Comparison of ENCODE assay signal across 8 mouse cellular contexts in genomic region chr9:22157516-22158265, GRCm38 (mm10). TPM values are rescaled to one million over a fixed set of nuclear protein-coding genes. Genes with fewer than 3 reads are reported as not detected.
A peak's percentile ranks its signal among the peaks of the same experiment; 100 is the strongest.
DNase-seq lines count a peak whose midpoint lies in the region; ATAC-seq and TF ChIP-seq lines count a peak whose summit lies in the region.

No protein-coding gene starts in this region.

- H3K27me3 ChIP-seq in forebrain, embryonic 10.5 days (ENCODE audit: poor library complexity, severe bottlenecking), result peaks cover 18% of the 10 kb centered on the region
- H3K27me3 ChIP-seq in liver, embryonic 11.5 days (replicated peaks; ENCODE audit: control insufficient read depth, insufficient read depth, low read length), result no peaks in the 10 kb centered on the region; the same call in 1 of the 2 replicates
- H3K27me3 ChIP-seq in stomach, postnatal 0 days (ENCODE audit: control insufficient read depth, insufficient read depth, low read length), result no peaks in the 10 kb centered on the region

- H3K36me3 ChIP-seq in forebrain, embryonic 10.5 days (replicated peaks), result peaks cover 11% of the 10 kb centered on the region
- no peaks in the 10 kb centered on the region for H3K36me3 ChIP-seq in liver, embryonic 11.5 days (ENCODE audit: control insufficient read depth, insufficient read depth, low read length)
- H3K36me3 ChIP-seq in stomach, postnatal 0 days (ENCODE audit: control insufficient read depth, insufficient read depth, low read length), result no peaks in the 10 kb centered on the region

- intact Hi-C loops in left cerebral cortex, adult 2 months (cut with DNase I), result loop anchor here (2.0 to 10.0 kb wide), 3 partner anchors 67 to 553 kb away; partner anchors contain the start of gene Zfp809
- intact Hi-C loops in left cerebral cortex, postnatal 4 days (cut with DNase I), result no loop called here

- no peak for TF ChIP-seq POLR2A in brain, embryonic 14.5 days (IDR thresholded peaks at IDR 0.05; ENCODE audit: borderline replicate concordance, extremely low read depth, insufficient read depth, insufficient read length, poor library complexity, severe bottlenecking)

- H3K9me3 ChIP-seq in forebrain, embryonic 10.5 days, result no peaks in the 10 kb centered on the region
- H3K9me3 ChIP-seq in liver, embryonic 11.5 days (ENCODE audit: control insufficient read depth, low read length), result peaks cover 2% of the 10 kb centered on the region; the same call in 1 of the 2 replicates
- no peaks in the 10 kb centered on the region for H3K9me3 ChIP-seq in stomach, postnatal 0 days (ENCODE audit: control insufficient read depth, low read length)

- 72% methylated on average over 34 of the region's 34 CpGs for WGBS in forebrain, embryonic 10.5 days
- WGBS in liver, embryonic 11.5 days, result 55% methylated on average over 34 of the region's 34 CpGs
- WGBS in stomach, postnatal 0 days, result 68% methylated on average over 34 of the region's 34 CpGs

- no peak for TF ChIP-seq EP300 in stomach, postnatal 0 days (optimal IDR thresholded peaks at IDR 0.05)

- peak overlapping the region; percentile 78 for H3K4me3 ChIP-seq in left cerebral cortex, adult 2 months
- H3K4me3 ChIP-seq in forebrain, embryonic 10.5 days, result peak overlapping the region; percentile 76
- peak overlapping the region; percentile 70 for H3K4me3 ChIP-seq in liver, embryonic 11.5 days (ENCODE audit: low read depth, low read length)
- peak overlapping the region; percentile 65 for H3K4me3 ChIP-seq in stomach, postnatal 0 days (ENCODE audit: low read depth, low read length)

- H3K4me1 ChIP-seq in forebrain, embryonic 10.5 days, result peaks cover 22% of the 10 kb centered on the region
- peaks cover 13% of the 10 kb centered on the region for H3K4me1 ChIP-seq in liver, embryonic 11.5 days (replicated peaks; ENCODE audit: control insufficient read depth, insufficient read depth, low read length)
- H3K4me1 ChIP-seq in stomach, postnatal 0 days (replicated peaks; ENCODE audit: control insufficient read depth, insufficient read depth), result 0 out of 2 replicates have a peak, but pooled peaks cover 5% of the 10 kb centered on the region

- peak overlapping the region; percentile 95 for H3K27ac ChIP-seq in left cerebral cortex, adult 2 months
- H3K27ac ChIP-seq in forebrain, embryonic 10.5 days, result peak overlapping the region; percentile 92
- no peak overlapping the region for H3K27ac ChIP-seq in liver, embryonic 11.5 days (ENCODE audit: low read depth, low read length)
- peak overlapping the region; percentile 93; the same call in 1 of the 2 replicates for H3K27ac ChIP-seq in stomach, postnatal 0 days (replicated peaks)

- peak overlapping the region; percentile 93 for H3K4me2 ChIP-seq in liver, embryonic 11.5 days
- H3K4me2 ChIP-seq in stomach, postnatal 0 days (replicated peaks; ENCODE audit: low read depth), result peak overlapping the region; percentile 72

- ATAC-seq in liver, embryonic 11.5 days (replicated peaks; ENCODE audit: low FRiP score), result no peak
- ATAC-seq in stomach, postnatal 0 days (ENCODE audit: low FRiP score, low TSS enrichment), result no peak
- no peak for ATAC-seq in megakaryocyte-erythroid progenitor cell, adult 5-6 weeks (replicated peaks; ENCODE audit: low FRiP score, low TSS enrichment, poor library complexity, severe bottlenecking)

- no peak for DNase-seq in left cerebral cortex, adult 2 months (ENCODE audit: extremely low spot score in 1 of 2, low spot score in 2 of 2)
- no peak for DNase-seq in left cerebral cortex, postnatal 4 days
- peak; percentile 11 for DNase-seq in brain, embryonic 14.5 days (ENCODE audit: low read depth)
- no peak for DNase-seq in forebrain, embryonic 10.5 days (ENCODE audit: extremely low spot score, low spot score)
- DNase-seq in liver, embryonic 11.5 days (ENCODE audit: low spot score), result no peak
- no peak for DNase-seq in stomach, postnatal 0 days (ENCODE audit: low spot score)
- no peak for DNase-seq in yolk sac, embryonic 10.5 days (ENCODE audit: low spot score)

- TF ChIP-seq CTCF in left cerebral cortex, adult 2 months (IDR thresholded peaks at IDR 0.05), result no peak
- TF ChIP-seq CTCF in brain, embryonic 14.5 days (IDR thresholded peaks at IDR 0.05; ENCODE audit: borderline replicate concordance, extremely low read depth, insufficient read depth, insufficient read length), result no peak
- TF ChIP-seq CTCF in stomach, postnatal 0 days (IDR thresholded peaks at IDR 0.05; ENCODE audit: low read depth), result no peak

- peak overlapping the region; percentile 84 for H3K9ac ChIP-seq in liver, embryonic 11.5 days (ENCODE audit: low read depth, low read length)
- H3K9ac ChIP-seq in stomach, postnatal 0 days (ENCODE audit: low read length), result peak overlapping the region; percentile 93

RNA-seq across cellular contexts. Expression of gene Pigyl, which starts 1.0 kb away (rescaled TPM):
- 10 to 100 TPM; 40.1 to 43.4 TPM for total RNA-seq in left cerebral cortex, adult 2 months (2021)
- 10 to 100 TPM; 37.4 to 38.1 TPM for total RNA-seq in left cerebral cortex, postnatal 4 days (2021)
- 62.4 and 82.8 TPM in 2 replicates for polyA plus RNA-seq in brain, embryonic 14.5 days (2012; rRNA removed)
- polyA plus RNA-seq in forebrain, embryonic 10.5 days (2016; fragmentation: Nextera tagmentation; extraction: Ambion mirVana), result 53.3 and 56.9 TPM in 2 replicates
- 66.6 and 67.9 TPM in 2 replicates for polyA plus RNA-seq in liver, embryonic 11.5 days (2014; fragmentation: Nextera tagmentation; extraction: Ambion mirVana)
- polyA plus RNA-seq in stomach, postnatal 0 days (2015; fragmentation: Nextera tagmentation; extraction: Ambion mirVana), result 99.2 and 106 TPM in 2 replicates
- 31.2 and 49.5 TPM in 2 replicates for total RNA-seq in megakaryocyte-erythroid progenitor cell, adult 5-6 weeks (2014; fragmentation: Nextera tagmentation)
- total RNA-seq in megakaryocyte-erythroid progenitor cell, adult 5-6 weeks (2017), result 22.3 and 42.3 TPM in 2 replicates

RNA-seq across cellular contexts. Expression of gene Acp5, which starts 22.2 kb away (rescaled TPM):
- under 1 TPM in 1 of 2 experiments, not detected in 1; 0.51 TPM for total RNA-seq in left cerebral cortex, adult 2 months (2021)
- total RNA-seq in left cerebral cortex, postnatal 4 days (2021), result under 1 TPM; 0.26 to 0.38 TPM
- 1.2 and 1.4 TPM in 2 replicates for polyA plus RNA-seq in brain, embryonic 14.5 days (2012; rRNA removed)
- polyA plus RNA-seq in forebrain, embryonic 10.5 days (2016; fragmentation: Nextera tagmentation; extraction: Ambion mirVana), result 19.2 and 26.1 TPM in 2 replicates
- 156 and 162 TPM in 2 replicates for polyA plus RNA-seq in liver, embryonic 11.5 days (2014; fragmentation: Nextera tagmentation; extraction: Ambion mirVana)
- 41.5 and 42.9 TPM in 2 replicates for polyA plus RNA-seq in stomach, postnatal 0 days (2015; fragmentation: Nextera tagmentation; extraction: Ambion mirVana)
- total RNA-seq in megakaryocyte-erythroid progenitor cell, adult 5-6 weeks (2014; fragmentation: Nextera tagmentation), result 11.3 and 19.4 TPM in 2 replicates
- total RNA-seq in megakaryocyte-erythroid progenitor cell, adult 5-6 weeks (2017), result 2.2 and 6.5 TPM in 2 replicates

RNA-seq across cellular contexts. Expression of gene Zfp872, which starts 30.2 kb away (rescaled TPM):
- not detected for total RNA-seq in left cerebral cortex, adult 2 months (2021)
- under 1 TPM; 0.78 to 0.83 TPM for total RNA-seq in left cerebral cortex, postnatal 4 days (2021)
- polyA plus RNA-seq in brain, embryonic 14.5 days (2012; rRNA removed), result 0.03 and 0.15 TPM in 2 replicates
- 0.18 and 0.32 TPM in 2 replicates for polyA plus RNA-seq in forebrain, embryonic 10.5 days (2016; fragmentation: Nextera tagmentation; extraction: Ambion mirVana)
- polyA plus RNA-seq in liver, embryonic 11.5 days (2014; fragmentation: Nextera tagmentation; extraction: Ambion mirVana), result 0.13 and 0.15 TPM in 2 replicates
- 0.47 and 0.61 TPM in 2 replicates for polyA plus RNA-seq in stomach, postnatal 0 days (2015; fragmentation: Nextera tagmentation; extraction: Ambion mirVana)
- total RNA-seq in megakaryocyte-erythroid progenitor cell, adult 5-6 weeks (2014; fragmentation: Nextera tagmentation), result not detected in 2 replicates
- not detected in 2 replicates for total RNA-seq in megakaryocyte-erythroid progenitor cell, adult 5-6 weeks (2017)

RNA-seq across cellular contexts. Expression of gene Elof1, which starts 40.7 kb away (rescaled TPM):
- total RNA-seq in left cerebral cortex, adult 2 months (2021), result 10 to 100 TPM; 63.4 to 65.3 TPM
- 10 to 100 TPM; 65.7 to 66.6 TPM for total RNA-seq in left cerebral cortex, postnatal 4 days (2021)
- polyA plus RNA-seq in brain, embryonic 14.5 days (2012; rRNA removed), result 138 and 193 TPM in 2 replicates
- polyA plus RNA-seq in forebrain, embryonic 10.5 days (2016; fragmentation: Nextera tagmentation; extraction: Ambion mirVana), result 250 and 254 TPM in 2 replicates
- 159 and 169 TPM in 2 replicates for polyA plus RNA-seq in liver, embryonic 11.5 days (2014; fragmentation: Nextera tagmentation; extraction: Ambion mirVana)
- 119 TPM in 2 replicates for polyA plus RNA-seq in stomach, postnatal 0 days (2015; fragmentation: Nextera tagmentation; extraction: Ambion mirVana)
- total RNA-seq in megakaryocyte-erythroid progenitor cell, adult 5-6 weeks (2014; fragmentation: Nextera tagmentation), result 95.3 and 98.7 TPM in 2 replicates
- 31.1 and 51.7 TPM in 2 replicates for total RNA-seq in megakaryocyte-erythroid progenitor cell, adult 5-6 weeks (2017)

RNA-seq across cellular contexts. Expression of gene Cnn1, which starts 58.7 kb away (rescaled TPM):
- 1 to 10 TPM in 1 of 2 experiments, under 1 TPM in 1; 0.41 to 1.3 TPM for total RNA-seq in left cerebral cortex, adult 2 months (2021)
- total RNA-seq in left cerebral cortex, postnatal 4 days (2021), result under 1 TPM in 1 of 2 experiments, not detected in 1; 0.44 TPM
- polyA plus RNA-seq in brain, embryonic 14.5 days (2012; rRNA removed), result 0.35 and 0.55 TPM in 2 replicates
- polyA plus RNA-seq in forebrain, embryonic 10.5 days (2016; fragmentation: Nextera tagmentation; extraction: Ambion mirVana), result 0.46 and 1.0 TPM in 2 replicates
- 3.6 and 6.2 TPM in 2 replicates for polyA plus RNA-seq in liver, embryonic 11.5 days (2014; fragmentation: Nextera tagmentation; extraction: Ambion mirVana)
- polyA plus RNA-seq in stomach, postnatal 0 days (2015; fragmentation: Nextera tagmentation; extraction: Ambion mirVana), result 851 and 1,082 TPM in 2 replicates
- total RNA-seq in megakaryocyte-erythroid progenitor cell, adult 5-6 weeks (2014; fragmentation: Nextera tagmentation), result not detected in 2 replicates
- 0.19 TPM in 1 of 2 replicates, not detected in the other for total RNA-seq in megakaryocyte-erythroid progenitor cell, adult 5-6 weeks (2017)
